Mouse (Mus musculus) heart, embryonic 11.5 days (tissue): ENCODE results near the gene Tarsl2. TPM values are rescaled to one million over a fixed set of nuclear protein-coding genes. Genes with fewer than 3 reads are reported as not detected.

Source experiments
- ATAC-seq: fragments of 200-750 bp; cut with Nextera tagmentation; replicated peaks from 2 replicates; pipeline ENCODE4 v1.8.0; 2017; ENCODE audit warnings: moderate library complexity; ENCODE audit not compliant: insufficient number of reproducible peaks, low FRiP score, low TSS enrichment
- H3K27ac ChIP-seq: fragments of 300-500 bp; sonication (generic); 2 replicates; pipeline ENCODE4 v1.5.1; 2014; ENCODE audit warnings: mild to moderate bottlenecking, low read depth, low read length
- H3K27me3 ChIP-seq: fragments of 300-500 bp; sonication (generic); 2 replicates; pipeline ENCODE4 v1.6.1; 2014; ENCODE audit warnings: mild to moderate bottlenecking, low read length, mixed read lengths; ENCODE audit not compliant: control insufficient read depth, insufficient read depth
- H3K36me3 ChIP-seq: fragments of 300-500 bp; sonication (generic); 2 replicates; pipeline ENCODE4 v1.6.1; 2014; ENCODE audit warnings: mild to moderate bottlenecking, low read length, moderate library complexity, mixed read lengths; ENCODE audit not compliant: control insufficient read depth, insufficient read depth
- H3K4me1 ChIP-seq: fragments of 300-500 bp; sonication (generic); 2 replicates; pipeline ENCODE4 v1.6.1; 2014; ENCODE audit warnings: low read length; ENCODE audit not compliant: control insufficient read depth, insufficient read depth
- H3K4me2 ChIP-seq: fragments of 300-500 bp; sonication (generic); 2 replicates; pipeline ENCODE4 v1.6.1; 2014; ENCODE audit warnings: mild to moderate bottlenecking, moderate library complexity
- H3K4me3 ChIP-seq: fragments of 300-500 bp; sonication (generic); 2 replicates; pipeline ENCODE4 v1.5.1; 2014; ENCODE audit warnings: low read depth, low read length
- H3K9ac ChIP-seq: fragments of 300-500 bp; sonication (generic); 2 replicates; pipeline ENCODE4 v1.6.1; 2014; ENCODE audit warnings: mild to moderate bottlenecking, low read depth, low read length, moderate library complexity
- H3K9me3 ChIP-seq: fragments of 300-500 bp; sonication (generic); replicated peaks from 2 replicates; pipeline ENCODE4 v1.6.1; 2016; ENCODE audit warnings: low read length; ENCODE audit not compliant: control insufficient read depth
- WGBS: fragments of 180-500 bp; shearing (Covaris S2); extraction: QIAGEN DNeasy Blood & Tissue Kit; methylation state at CpG from one replicate; pipeline ENCODE4 v1.1.7; 2014; ENCODE audit not compliant: insufficient replicate concordance; 5-methylcytosine and 5-hydroxymethylcytosine counted together
- polyA plus RNA-seq: library from polyadenylated mRNA; unstranded; fragments of >200 nt; fragmentation: Nextera tagmentation; extraction: Ambion mirVana; gene quantifications from 2 replicates; pipeline ENCODE4 v1.2.1, GENCODE M21; 2014

The Tarsl2 gene
- polyA plus RNA-seq, 1 experiment from 2014 or later: 19.5 TPM

- no peaks in the 10 kb centered on the region for H3K9me3 ChIP-seq
Measured at GRCm38 (mm10) chr7:65735261-65735660, 90.6 kb downstream of the Tarsl2 start.

GRCm38 (mm10) chr7:65737286-65738040, 92.8 kb downstream of the Tarsl2 start:
- Histone ChIP-seq H3K9ac (no peak overlapping the region), H3K4me1 (peaks cover 3% of the 10 kb centered on the region; the same call in 1 of the 2 replicates), H3K9me3 (no peaks in the 10 kb centered on the region), H3K27ac (no peak overlapping the region), H3K36me3 (no peaks in the 10 kb centered on the region), H3K4me3 (no peak overlapping the region), H3K27me3 (no peaks in the 10 kb centered on the region), H3K4me2 (no peak overlapping the region)
- no peak for ATAC-seq
- 56% methylated on average over 12 of the region's 12 CpGs for WGBS

More at GRCm38 (mm10) chr7:65735261-65735660, 90.6 kb downstream of the Tarsl2 start:
- H3K27me3 ChIP-seq: no peaks in the 10 kb centered on the region
- peaks cover 3% of the 10 kb centered on the region; the same call in 1 of the 2 replicates for H3K4me1 ChIP-seq
- H3K9ac ChIP-seq: no peak overlapping the region
- H3K36me3 ChIP-seq: no peaks in the 10 kb centered on the region
- no peak for ATAC-seq
- 83% methylated on average over 3 of the region's 3 CpGs for WGBS
- no peak overlapping the region for H3K4me3 ChIP-seq
- H3K4me2 ChIP-seq: no peak overlapping the region
- H3K27ac ChIP-seq: no peak overlapping the region

Other genes with a start within 250 kb of the Tarsl2 start
- 13.3 and 32.3 TPM in 2 replicates for gene Tjp1, start 117.1 kb upstream of the Tarsl2 start, polyA plus RNA-seq
- 48.1 and 49.6 TPM in 2 replicates for gene Tm2d3, start 46.3 kb downstream of the Tarsl2 start, polyA plus RNA-seq
- 5.7 and 6.1 TPM in 2 replicates for gene Pcsk6, start 216.8 kb downstream of the Tarsl2 start, polyA plus RNA-seq